Mouse (Mus musculus): ENCODE data around the gene Atp6v1f.

- TF ChIP-seq POLR2A (IDR thresholded peaks at IDR 0.05; ENCODE audit: insufficient read depth, low read depth, low read length) (no peak), CTCF (IDR thresholded peaks at IDR 0.05; ENCODE audit: insufficient read depth, low read depth, low read length) (no peak)
Observed at GRCm38 (mm10) chr6:29471137-29471536, 3.6 kb downstream of the Atp6v1f start, which contains the start of gene Atp6v1fnb.

All from olfactory bulb, adult 2 months (tissue).